Mouse (Mus musculus) ES-Bruce4 (cell line): ENCODE results near the gene Dhx9.

ENCODE experiments used
- CTCF ChIP-seq: IDR thresholded peaks from one replicate; pipeline ENCODE4 v1.8.1; 2011; ENCODE audit warnings: low read depth, low read length
- EP300 ChIP-seq: IDR thresholded peaks from 2 replicates; pipeline ENCODE4 v1.6.1; 2011; ENCODE audit warnings: low read depth, low read length; ENCODE audit not compliant: insufficient read depth
- POLR2A ChIP-seq: IDR thresholded peaks from one replicate; pipeline ENCODE4 v1.8.1; 2011; ENCODE audit warnings: low read length; ENCODE audit not compliant: insufficient read depth

DNA sequence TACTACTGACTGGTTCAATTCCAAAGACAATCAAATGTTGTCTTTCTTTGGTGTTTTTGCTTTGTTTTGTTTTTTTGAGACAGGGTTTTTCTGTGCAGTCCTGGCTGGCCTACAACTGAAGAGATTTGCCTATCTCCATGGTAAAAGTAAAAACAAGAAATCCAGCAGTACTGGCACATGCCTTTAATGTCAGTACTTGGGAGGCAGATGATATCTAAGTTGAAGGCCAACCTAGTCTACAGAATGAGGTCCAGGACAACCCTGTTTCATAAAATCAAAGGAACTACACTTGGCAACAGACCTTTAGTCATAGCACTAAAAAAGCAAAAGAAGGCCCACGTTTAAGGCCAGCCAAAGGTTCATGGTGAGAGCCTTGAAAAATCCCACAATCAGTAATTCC is 25.7 kb downstream of the Dhx9 start:
- TF ChIP-seq CTCF (no peak), POLR2A (no peak), EP300 (no peak)
